Mouse (Mus musculus): ENCODE results near the gene Sf3b1.

DNA sequence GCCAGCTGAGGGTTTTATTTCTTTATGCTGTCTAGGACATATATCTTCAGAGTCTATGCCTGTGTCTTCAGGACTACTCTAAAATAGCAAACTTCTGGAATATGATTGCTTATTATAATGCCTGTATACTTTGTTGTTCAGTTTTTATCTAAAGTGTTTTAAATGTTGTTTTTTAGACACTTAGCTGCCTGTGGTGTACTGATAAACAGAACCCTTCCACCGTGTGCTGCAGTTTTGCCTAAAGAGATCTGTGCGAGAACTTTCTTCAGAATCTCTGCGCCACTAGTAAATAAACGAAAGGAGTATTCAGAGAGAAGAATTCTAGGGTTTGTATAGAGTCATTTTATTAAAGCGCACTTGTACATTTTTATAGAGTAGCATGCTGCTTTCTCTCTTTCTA, 33.8 kb upstream of the Sf3b1 start:
- TF ChIP-seq POLR2A (IDR thresholded peaks at IDR 0.05; ENCODE audit: borderline replicate concordance, control insufficient read depth, low read depth, low read length) (no peak), CTCF (IDR thresholded peaks at IDR 0.05; ENCODE audit: control insufficient read depth, insufficient read depth, low read length) (no peak)
